Mouse (Mus musculus): ENCODE results near the gene Sema4c.

- no peak for TF ChIP-seq CTCF (IDR thresholded peaks at IDR 0.05; ENCODE audit: control insufficient read depth, insufficient read depth, insufficient replicate concordance, low read depth, low read length)
- TF ChIP-seq POLR2A (IDR thresholded peaks at IDR 0.05; ENCODE audit: control insufficient read depth, low read depth, low read length): no peak
Measured at GRCm38 (mm10) chr1:36540132-36540531, 18.0 kb downstream of the Sema4c start.

All from testis, adult 2 months (tissue).